Mouse (Mus musculus) E14TG2a.4 (cell line): ENCODE data around the gene Fry.

Source experiments
- CTCF ChIP-seq: conservative IDR thresholded peaks from 2 replicates; pipeline ENCODE4 v1.5.1; 2014; ENCODE audit warnings: low read length
- NANOG ChIP-seq: IDR thresholded peaks from 2 replicates; pipeline ENCODE4 v1.6.1; 2014; ENCODE audit warnings: borderline replicate concordance, low read length, mixed read lengths
- POU5F1 ChIP-seq: IDR thresholded peaks from 2 replicates; pipeline ENCODE4 v1.6.1; 2014; ENCODE audit warnings: low read length, borderline replicate concordance

DNA sequence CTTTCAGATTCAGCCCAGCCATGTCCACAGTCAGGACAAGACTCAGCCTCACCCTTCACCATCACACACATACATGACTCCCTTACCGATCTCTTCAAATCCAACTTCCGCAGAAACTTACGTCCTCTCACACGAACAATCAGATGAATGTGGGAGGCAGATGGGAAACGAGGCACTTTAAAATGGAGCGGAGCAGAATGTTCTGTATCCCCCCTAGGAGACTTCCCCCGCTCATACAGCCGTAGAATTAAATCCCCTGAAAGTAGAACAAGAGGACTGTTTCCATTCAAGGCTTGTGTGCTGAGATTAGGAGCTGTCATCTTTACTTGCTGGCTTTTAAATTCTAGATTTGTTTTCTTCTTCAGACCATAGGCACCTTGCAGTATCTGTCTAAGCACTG, 10.0 kb downstream of the Fry start:
- TF ChIP-seq CTCF, result no peak
- no peak for TF ChIP-seq POU5F1
- TF ChIP-seq NANOG, result no peak
